Mouse (Mus musculus) embryonic facial prominence, embryonic 11.5 days (tissue): ENCODE data around the gene Fam243. TPM values are rescaled to one million over a fixed set of nuclear protein-coding genes. Genes with fewer than 3 reads are reported as not detected.

Experiments
- ATAC-seq: fragments of 200-750 bp; cut with Nextera tagmentation; replicated peaks from 2 replicates; pipeline ENCODE4 v1.8.0; 2017; ENCODE audit warnings: low read depth; ENCODE audit not compliant: insufficient number of reproducible peaks, low FRiP score, low TSS enrichment
- DNase-seq: peaks from one replicate; pipeline ENCODE4 v3.0.0-alpha.2; 2015; ENCODE audit warnings: low spot score
- H3K27ac ChIP-seq: fragments of 300-500 bp; sonication (generic); replicated peaks from 2 replicates; pipeline ENCODE4 v1.5.1; 2014; ENCODE audit warnings: mild to moderate bottlenecking, low read depth, low read length, control low read depth
- H3K27me3 ChIP-seq: fragments of 300-500 bp; sonication (generic); 2 replicates; pipeline ENCODE4 v1.6.1; 2014; ENCODE audit warnings: mild to moderate bottlenecking, low read length, moderate library complexity, mixed read lengths; ENCODE audit not compliant: control insufficient read depth, insufficient read depth
- H3K36me3 ChIP-seq: fragments of 300-500 bp; sonication (generic); replicated peaks from 2 replicates; pipeline ENCODE4 v1.6.1; 2014; ENCODE audit warnings: low read depth, mild to moderate bottlenecking, low read length, moderate library complexity, mixed read lengths; ENCODE audit not compliant: control insufficient read depth, insufficient read depth
- H3K4me1 ChIP-seq: fragments of 300-500 bp; sonication (generic); 2 replicates; pipeline ENCODE4 v1.6.1; 2014; ENCODE audit warnings: low read length, mixed read lengths; ENCODE audit not compliant: control insufficient read depth, insufficient read depth
- H3K4me2 ChIP-seq: fragments of 300-500 bp; sonication (generic); 2 replicates; pipeline ENCODE4 v1.6.1; 2014; ENCODE audit warnings: low read depth, mild to moderate bottlenecking, control low read depth, low read length, moderate library complexity
- H3K4me3 ChIP-seq: fragments of 300-500 bp; sonication (generic); 2 replicates; pipeline ENCODE4 v1.5.1; 2014; ENCODE audit warnings: low read depth, low read length, control low read depth
- H3K9ac ChIP-seq: fragments of 300-500 bp; sonication (generic); replicated peaks from 2 replicates; pipeline ENCODE4 v1.6.1; 2014; ENCODE audit warnings: mild to moderate bottlenecking, control low read depth, low read length
- H3K9me3 ChIP-seq: fragments of 300-500 bp; sonication (generic); replicated peaks from 2 replicates; pipeline ENCODE4 v1.6.1; 2016; ENCODE audit warnings: mild to moderate bottlenecking, low read length, inconsistent platforms, mixed read lengths; ENCODE audit not compliant: control insufficient read depth
- WGBS: fragments of 180-500 bp; shearing (Covaris S2); extraction: QIAGEN DNeasy Blood & Tissue Kit; methylation state at CpG from one replicate; pipeline ENCODE4 v1.1.7; 2014; 5-methylcytosine and 5-hydroxymethylcytosine counted together
- polyA plus RNA-seq: library from polyadenylated mRNA; unstranded; fragments of >200 nt; fragmentation: Nextera tagmentation; extraction: Ambion mirVana; gene quantifications from 2 replicates; pipeline ENCODE4 v1.2.1, GENCODE M21; 2014

Fam243 gene
- polyA plus RNA-seq, 1 experiment from 2014 or later: 0.07 TPM

DNA sequence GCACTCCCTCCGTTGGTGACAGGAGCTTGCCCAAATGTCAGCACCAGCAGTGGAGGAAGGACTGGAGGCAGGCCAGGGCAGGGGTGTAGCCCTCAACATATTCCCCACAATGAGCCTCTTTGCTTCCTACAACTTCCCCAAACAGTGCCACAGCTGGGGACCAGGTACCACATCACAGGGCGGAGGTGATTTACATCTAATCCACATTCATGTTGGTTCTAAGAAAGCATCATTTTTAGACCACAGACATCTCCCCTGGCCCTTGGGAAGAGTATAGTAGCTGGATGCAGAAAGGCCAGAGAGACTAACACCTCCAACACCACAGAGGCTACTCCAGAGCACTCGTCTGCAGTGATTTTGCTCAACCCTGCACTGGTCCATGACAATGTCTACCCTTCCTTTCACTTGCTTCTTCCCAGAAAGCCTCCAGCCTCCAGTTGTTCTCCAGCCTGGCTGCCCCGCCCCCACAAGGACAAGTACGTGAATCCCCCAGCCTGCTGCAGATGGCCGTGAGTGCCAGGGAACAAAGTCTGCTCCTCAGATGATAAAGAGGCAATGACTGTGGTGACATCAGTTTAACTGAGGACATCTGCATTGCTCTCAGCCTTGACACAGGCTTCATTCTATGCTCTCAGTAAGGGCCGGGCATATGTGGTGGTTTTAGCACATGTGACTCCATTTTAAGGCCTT lies 5.0 kb downstream of the Fam243 start:
- ATAC-seq (no peak), DNase-seq (no peak)
- Histone ChIP-seq H3K9ac (no peak overlapping the region), H3K27ac (no peak overlapping the region), H3K36me3 (no peaks in the 10 kb centered on the region), H3K4me2 (no peak overlapping the region), H3K4me1 (no peaks in the 10 kb centered on the region; the same call in 1 of the 2 replicates), H3K9me3 (no peaks in the 10 kb centered on the region), H3K4me3 (no peak overlapping the region), H3K27me3 (no peaks in the 10 kb centered on the region)
- WGBS: 81% methylated on average over 7 of the region's 7 CpGs

DNA sequence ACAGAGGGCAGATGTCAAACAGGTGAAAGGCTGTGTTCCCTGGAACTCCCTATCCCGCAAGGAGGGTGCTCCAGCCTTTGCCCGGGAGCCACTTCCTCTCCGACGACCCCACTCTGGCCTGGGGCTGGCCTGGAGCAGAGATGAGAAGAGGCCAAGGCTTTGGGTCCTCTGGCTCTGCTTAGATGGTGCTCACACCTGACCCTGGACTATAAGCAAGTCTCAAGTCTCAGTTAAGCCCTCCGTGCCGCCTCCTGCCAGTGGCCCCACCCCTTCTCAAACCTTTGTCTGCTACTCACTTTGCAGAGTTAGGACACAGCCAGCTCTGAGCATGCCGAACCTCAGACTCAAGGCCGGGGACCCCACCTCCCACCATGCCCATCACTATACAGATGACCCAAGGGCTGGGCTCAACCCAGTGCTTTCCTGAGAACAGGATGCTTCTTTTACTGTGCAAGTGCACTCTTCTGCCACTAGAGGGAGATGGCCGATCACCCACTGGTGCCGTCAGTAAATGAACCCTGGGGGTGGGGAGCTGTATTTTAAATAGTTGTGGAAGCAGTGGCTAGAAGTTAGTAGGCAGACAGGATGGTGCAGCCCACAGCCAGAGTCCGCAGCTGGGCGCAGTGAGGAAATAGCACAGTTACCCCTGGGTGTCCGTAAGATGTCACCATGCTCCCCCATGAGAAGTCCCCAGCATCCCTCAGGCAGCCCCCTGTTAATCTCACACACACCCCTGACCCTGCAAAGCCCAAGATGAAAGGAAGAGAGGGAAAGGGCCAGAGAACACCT lies 7.1 kb downstream of the Fam243 start:
- H3K9ac ChIP-seq: no peak overlapping the region
- no peak overlapping the region for H3K4me3 ChIP-seq
- ATAC-seq (peak; percentile 82), DNase-seq (peak; percentile 83)
- no peaks in the 10 kb centered on the region for H3K36me3 ChIP-seq
- H3K27ac ChIP-seq: no peak overlapping the region
- no peaks in the 10 kb centered on the region for H3K27me3 ChIP-seq
- no peaks in the 10 kb centered on the region for H3K9me3 ChIP-seq
- no peak overlapping the region for H3K4me2 ChIP-seq
- no peaks in the 10 kb centered on the region; the same call in 1 of the 2 replicates for H3K4me1 ChIP-seq
- WGBS: 43% methylated on average over 13 of the region's 13 CpGs

DNA sequence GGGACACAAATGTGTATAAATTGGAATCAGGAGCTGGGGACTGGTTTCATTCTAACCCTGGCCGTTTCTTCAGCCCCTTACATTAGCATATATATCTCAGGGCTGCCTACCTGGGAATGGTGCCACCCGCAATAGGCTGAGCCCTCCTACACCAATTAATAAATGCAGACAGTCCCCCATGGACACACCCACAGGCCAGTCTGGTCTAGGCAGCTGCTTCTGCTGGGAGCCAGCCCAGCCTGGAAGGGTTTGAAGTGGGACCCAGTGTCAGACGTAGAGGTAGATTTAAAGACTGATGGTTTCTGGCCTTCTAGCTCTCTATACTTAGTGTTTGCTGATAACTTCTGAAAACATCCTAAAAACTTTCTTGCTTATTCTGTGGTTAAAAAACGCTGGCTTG lies 12.1 kb downstream of the Fam243 start:
- no peak overlapping the region for H3K27ac ChIP-seq
- no peak for ATAC-seq

GRCm38 (mm10) chr16:92307947-92308346 lies 13.3 kb downstream of the Fam243 start:
- no peak for ATAC-seq
- Histone ChIP-seq H3K36me3 (no peaks in the 10 kb centered on the region), H3K27ac (no peak overlapping the region), H3K27me3 (no peaks in the 10 kb centered on the region), H3K4me3 (no peak overlapping the region), H3K4me2 (no peak overlapping the region), H3K9ac (no peak overlapping the region), H3K9me3 (no peaks in the 10 kb centered on the region), H3K4me1 (no peaks in the 10 kb centered on the region)
- 89% methylated on average over 3 of the region's 3 CpGs for WGBS
- no peak for DNase-seq

More for the DNA sequence above, 12.1 kb downstream of the Fam243 start:
- no peak for DNase-seq
- no peaks in the 10 kb centered on the region for H3K36me3 ChIP-seq
- H3K4me1 ChIP-seq: no peaks in the 10 kb centered on the region
- H3K4me2 ChIP-seq: no peak overlapping the region
- no peaks in the 10 kb centered on the region for H3K27me3 ChIP-seq
- no peaks in the 10 kb centered on the region for H3K9me3 ChIP-seq
- H3K4me3 ChIP-seq: no peak overlapping the region
- H3K9ac ChIP-seq: no peak overlapping the region
- 53% methylated on average over 4 of the region's 4 CpGs for WGBS

DNA sequence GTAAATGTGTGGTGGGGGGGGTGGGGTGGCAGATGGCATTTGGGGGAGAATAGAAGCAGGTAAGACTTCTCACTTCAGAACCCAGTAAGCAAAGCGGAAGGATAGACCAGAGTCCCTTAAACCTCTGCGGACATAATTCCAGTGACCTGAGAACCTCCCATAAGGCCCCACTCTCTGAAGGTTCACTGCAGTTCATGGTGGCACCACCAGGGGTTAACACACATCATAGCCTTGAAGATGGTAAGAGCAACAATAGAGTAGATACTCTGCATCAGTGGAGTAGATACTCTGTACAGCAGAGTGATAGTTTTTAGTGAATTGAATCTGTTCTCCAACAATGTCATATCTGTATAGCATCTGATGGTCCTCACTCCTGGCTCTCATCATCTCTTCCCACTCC lies 15.7 kb downstream of the Fam243 start:
- no peaks in the 10 kb centered on the region for H3K27me3 ChIP-seq
- WGBS: 96% methylated on average over 2 of the region's 2 CpGs
- no peaks in the 10 kb centered on the region for H3K36me3 ChIP-seq
- H3K9ac ChIP-seq: no peak overlapping the region
- no peaks in the 10 kb centered on the region for H3K4me1 ChIP-seq
- ATAC-seq: no peak
- DNase-seq: no peak
- no peak overlapping the region for H3K4me3 ChIP-seq
- H3K9me3 ChIP-seq: no peaks in the 10 kb centered on the region
- H3K27ac ChIP-seq: no peak overlapping the region
- no peak overlapping the region for H3K4me2 ChIP-seq

- H3K9ac ChIP-seq: no peak overlapping the region; the same call in 1 of the 2 replicates
- WGBS: 60% methylated on average over 5 of the region's 5 CpGs
- no peak for DNase-seq
These were observed 18.7 kb downstream of the Fam243 start for GRCm38 (mm10) chr16:92302506-92302905.

GRCm38 (mm10) chr16:92301989-92302388 lies 19.3 kb downstream of the Fam243 start:
- no peaks in the 10 kb centered on the region for H3K4me1 ChIP-seq
- peak overlapping the region; percentile 61 for H3K4me3 ChIP-seq
- H3K9ac ChIP-seq: no peak overlapping the region; the same call in 1 of the 2 replicates
- no peak overlapping the region for H3K27ac ChIP-seq
- no peaks in the 10 kb centered on the region for H3K9me3 ChIP-seq
- H3K36me3 ChIP-seq: no peaks in the 10 kb centered on the region
- 22% methylated on average over 5 of the region's 5 CpGs for WGBS
- H3K27me3 ChIP-seq: no peaks in the 10 kb centered on the region
- peak overlapping the region; percentile 47 for H3K4me2 ChIP-seq
- peak; percentile 49 for DNase-seq
- ATAC-seq: no peak

More at GRCm38 (mm10) chr16:92302506-92302905, 18.7 kb downstream of the Fam243 start:
- Histone ChIP-seq H3K9me3 (no peaks in the 10 kb centered on the region), H3K4me1 (no peaks in the 10 kb centered on the region), H3K4me3 (no peak overlapping the region), H3K4me2 (no peak overlapping the region; the same call in 1 of the 2 replicates), H3K27ac (no peak overlapping the region), H3K27me3 (no peaks in the 10 kb centered on the region), H3K36me3 (no peaks in the 10 kb centered on the region)
- no peak for ATAC-seq

GRCm38 (mm10) chr16:92301412-92301806 lies 19.8 kb downstream of the Fam243 start:
- no peak overlapping the region for H3K27ac ChIP-seq
- H3K36me3 ChIP-seq: no peaks in the 10 kb centered on the region
- H3K4me3 ChIP-seq: peak overlapping the region; percentile 61
- DNase-seq: no peak
- H3K27me3 ChIP-seq: no peaks in the 10 kb centered on the region
- 0% methylated on average over 12 of the region's 12 CpGs for WGBS
- ATAC-seq: peak; percentile 36
- peak overlapping the region; percentile 47 for H3K4me2 ChIP-seq
- H3K9me3 ChIP-seq: no peaks in the 10 kb centered on the region
- H3K9ac ChIP-seq: peak overlapping the region; percentile 77
- H3K4me1 ChIP-seq: no peaks in the 10 kb centered on the region
